Mouse (Mus musculus) midbrain, embryonic 12.5 days (tissue): ENCODE measurements around the gene Lmbr1l. TPM values are rescaled to one million over a fixed set of nuclear protein-coding genes. Genes with fewer than 3 reads are reported as not detected.
A peak's percentile ranks its signal among the peaks of the same experiment; 100 is the strongest.

Experiments
- ATAC-seq: fragments of 200-750 bp; cut with Nextera tagmentation; 2 replicates; pipeline ENCODE4 v1.8.0; 2017; ENCODE audit warnings: low read depth, moderate TSS enrichment, moderate library complexity; ENCODE audit not compliant: low FRiP score
- H3K27ac ChIP-seq: fragments of 300-500 bp; sonication (generic); replicated peaks from 2 replicates; pipeline ENCODE4 v1.5.1; 2016; ENCODE audit warnings: mild to moderate bottlenecking
- H3K27me3 ChIP-seq: fragments of 300-500 bp; sonication (generic); 2 replicates; pipeline ENCODE4 v1.6.1; 2016; ENCODE audit warnings: mild to moderate bottlenecking
- H3K36me3 ChIP-seq: fragments of 300-500 bp; sonication (generic); 2 replicates; pipeline ENCODE4 v1.6.1; 2016
- H3K4me1 ChIP-seq: fragments of 300-500 bp; sonication (generic); 2 replicates; pipeline ENCODE4 v1.6.1; 2016
- H3K4me2 ChIP-seq: fragments of 300-500 bp; sonication (generic); replicated peaks from 2 replicates; pipeline ENCODE4 v1.6.1; 2016; ENCODE audit warnings: mild to moderate bottlenecking, moderate library complexity
- H3K4me3 ChIP-seq: fragments of 300-500 bp; sonication (generic); 2 replicates; pipeline ENCODE4 v1.5.1; 2016; ENCODE audit warnings: mild to moderate bottlenecking
- H3K9ac ChIP-seq: fragments of 300-500 bp; sonication (generic); replicated peaks from 2 replicates; pipeline ENCODE4 v1.6.1; 2016; ENCODE audit warnings: mild to moderate bottlenecking, moderate library complexity
- H3K9me3 ChIP-seq: fragments of 300-500 bp; sonication (generic); 2 replicates; pipeline ENCODE4 v1.6.1; 2016; ENCODE audit warnings: mild to moderate bottlenecking
- WGBS: fragments of 180-500 bp; shearing (Covaris S2); methylation state at CpG from one replicate; pipeline ENCODE4 v1.1.7; 2016; 5-methylcytosine and 5-hydroxymethylcytosine counted together
- polyA plus RNA-seq: library from polyadenylated mRNA; unstranded; fragments of >200 nt; fragmentation: Nextera tagmentation; extraction: Ambion mirVana; gene quantifications from 2 replicates; pipeline ENCODE4 v1.2.1, GENCODE M21; 2016

The Lmbr1l gene
- polyA plus RNA-seq: 37.1 and 40.7 TPM in 2 replicates

- no peaks in the 10 kb centered on the region for H3K9me3 ChIP-seq
- H3K4me2 ChIP-seq: peak within 1 kb of the TSS; percentile 86
- H3K36me3 ChIP-seq: peaks cover 21% of the 10 kb centered on the region
- H3K4me1 ChIP-seq: peaks cover 30% of the 10 kb centered on the region
- H3K27me3 ChIP-seq: no peaks in the 10 kb centered on the region
- H3K9ac ChIP-seq: peak within 1 kb of the TSS; percentile 91
- H3K27ac ChIP-seq: peak within 1 kb of the TSS; percentile 96
- WGBS: under 1% methylated on average over 82 of the region's 82 CpGs
- peak; percentile 98 for ATAC-seq
- peak within 1 kb of the TSS; percentile 91 for H3K4me3 ChIP-seq
Measured at GRCm38 (mm10) chr15:98917538-98918498, at the start of gene Lmbr1l. Gene Lmbr1l (minus strand): TSS chr15:98918231.

- Histone ChIP-seq H3K4me2 (no peak overlapping the region), H3K4me3 (no peak overlapping the region), H3K9me3 (peaks cover 6% of the 10 kb centered on the region; the same call in 1 of the 2 replicates), H3K27me3 (no peaks in the 10 kb centered on the region), H3K27ac (no peak overlapping the region), H3K4me1 (peaks cover 17% of the 10 kb centered on the region), H3K36me3 (no peaks in the 10 kb centered on the region), H3K9ac (no peak overlapping the region)
- ATAC-seq: no peak
- 81% methylated on average over 3 of the region's 3 CpGs for WGBS
Measured at GRCm38 (mm10) chr15:98959531-98959930, 41.5 kb upstream of the Lmbr1l start.

GRCm38 (mm10) chr15:98958901-98959420 is 40.9 kb upstream of the Lmbr1l start:
- no peak overlapping the region for H3K27ac ChIP-seq
- ATAC-seq: no peak
- peaks cover 3% of the 10 kb centered on the region; the same call in 1 of the 2 replicates for H3K9me3 ChIP-seq
- H3K36me3 ChIP-seq: no peaks in the 10 kb centered on the region
- no peak overlapping the region for H3K4me2 ChIP-seq
- WGBS: 95% methylated on average over 4 of the region's 4 CpGs
- H3K27me3 ChIP-seq: no peaks in the 10 kb centered on the region
- peaks cover 21% of the 10 kb centered on the region for H3K4me1 ChIP-seq
- no peak overlapping the region for H3K9ac ChIP-seq
- no peak overlapping the region for H3K4me3 ChIP-seq

GRCm38 (mm10) chr15:98957475-98957874 is 39.4 kb upstream of the Lmbr1l start:
- no peak overlapping the region for H3K27ac ChIP-seq
- ATAC-seq: no peak
- WGBS: 94% methylated on average over 5 of the region's 5 CpGs
- H3K36me3 ChIP-seq: no peaks in the 10 kb centered on the region
- H3K4me3 ChIP-seq: no peak overlapping the region
- no peak overlapping the region for H3K9ac ChIP-seq
- H3K4me1 ChIP-seq: peaks cover 21% of the 10 kb centered on the region
- H3K9me3 ChIP-seq: no peaks in the 10 kb centered on the region
- H3K4me2 ChIP-seq: no peak overlapping the region
- no peaks in the 10 kb centered on the region for H3K27me3 ChIP-seq

- Histone ChIP-seq H3K36me3 (peaks cover 2% of the 10 kb centered on the region; the same call in 1 of the 2 replicates), H3K27me3 (no peaks in the 10 kb centered on the region), H3K4me1 (peaks cover 21% of the 10 kb centered on the region), H3K27ac (peak overlapping the region; percentile 98), H3K9ac (no peak overlapping the region), H3K9me3 (no peaks in the 10 kb centered on the region), H3K4me3 (no peak overlapping the region), H3K4me2 (peak overlapping the region; percentile 58)
- ATAC-seq: no peak
- 72% methylated on average over 4 of the region's 4 CpGs for WGBS
Measured at GRCm38 (mm10) chr15:98956000-98956399, 38.0 kb upstream of the Lmbr1l start.

GRCm38 (mm10) chr15:98955324-98955723 is 37.3 kb upstream of the Lmbr1l start:
- peak overlapping the region; percentile 58 for H3K4me2 ChIP-seq
- peak overlapping the region; percentile 67 for H3K9ac ChIP-seq
- WGBS: 58% methylated on average over 4 of the region's 4 CpGs
- no peaks in the 10 kb centered on the region for H3K9me3 ChIP-seq
- peak overlapping the region; percentile 98 for H3K27ac ChIP-seq
- peaks cover 4% of the 10 kb centered on the region; the same call in 1 of the 2 replicates for H3K36me3 ChIP-seq
- ATAC-seq: no peak
- H3K27me3 ChIP-seq: no peaks in the 10 kb centered on the region
- H3K4me3 ChIP-seq: peak overlapping the region; percentile 82
- peaks cover 21% of the 10 kb centered on the region for H3K4me1 ChIP-seq

- Histone ChIP-seq H3K9ac (peak overlapping the region; percentile 67), H3K9me3 (no peaks in the 10 kb centered on the region), H3K4me2 (peak overlapping the region; percentile 58), H3K36me3 (peaks cover 6% of the 10 kb centered on the region; the same call in 1 of the 2 replicates), H3K27me3 (no peaks in the 10 kb centered on the region), H3K4me1 (peaks cover 23% of the 10 kb centered on the region), H3K4me3 (peak overlapping the region; percentile 82), H3K27ac (peak overlapping the region; percentile 98)
- ATAC-seq: peak; percentile 3; the same call in 1 of the 2 replicates
- 5% methylated on average over 14 of the region's 14 CpGs for WGBS
Measured at GRCm38 (mm10) chr15:98954425-98955253, 36.6 kb upstream of the Lmbr1l start.

- peaks cover 13% of the 10 kb centered on the region for H3K36me3 ChIP-seq
- H3K4me2 ChIP-seq: peak within 1 kb of the TSS; percentile 62
- peaks cover 26% of the 10 kb centered on the region for H3K4me1 ChIP-seq
- no peaks in the 10 kb centered on the region for H3K9me3 ChIP-seq
- peak; percentile 98 for ATAC-seq
- peak within 1 kb of the TSS; percentile 98 for H3K27ac ChIP-seq
- WGBS: 2% methylated on average over 28 of the region's 28 CpGs
- H3K27me3 ChIP-seq: no peaks in the 10 kb centered on the region
- H3K4me3 ChIP-seq: peak within 1 kb of the TSS; percentile 82
- peak within 1 kb of the TSS; percentile 99 for H3K9ac ChIP-seq
Measured at GRCm38 (mm10) chr15:98953401-98954356, 35.6 kb upstream of the Lmbr1l start, which contains the start of the genes Gm49450 and Tuba1a. Gene Gm49450 (minus strand): TSS chr15:98953551. Gene Tuba1a (minus strand): TSS chr15:98953703.

GRCm38 (mm10) chr15:98952751-98953400 is 34.8 kb upstream of the Lmbr1l start:
- H3K4me3 ChIP-seq: peak overlapping the region; percentile 82
- peak overlapping the region; percentile 99 for H3K9ac ChIP-seq
- H3K4me2 ChIP-seq: peak overlapping the region; percentile 62
- peaks cover 28% of the 10 kb centered on the region for H3K4me1 ChIP-seq
- no peaks in the 10 kb centered on the region for H3K9me3 ChIP-seq
- H3K27me3 ChIP-seq: no peaks in the 10 kb centered on the region
- H3K36me3 ChIP-seq: peaks cover 13% of the 10 kb centered on the region
- WGBS: 1% methylated on average over 41 of the region's 41 CpGs
- peak; percentile 65 for ATAC-seq
- H3K27ac ChIP-seq: peak overlapping the region; percentile 98

- H3K27ac ChIP-seq: peak overlapping the region; percentile 98
- WGBS: 3% methylated on average over 5 of the region's 5 CpGs
- no peaks in the 10 kb centered on the region for H3K27me3 ChIP-seq
- H3K9me3 ChIP-seq: no peaks in the 10 kb centered on the region
- H3K4me2 ChIP-seq: peak overlapping the region; percentile 62
- H3K9ac ChIP-seq: peak overlapping the region; percentile 99
- H3K36me3 ChIP-seq: peaks cover 13% of the 10 kb centered on the region
- H3K4me1 ChIP-seq: peaks cover 29% of the 10 kb centered on the region
- no peak for ATAC-seq
- H3K4me3 ChIP-seq: peak overlapping the region; percentile 82
Measured at GRCm38 (mm10) chr15:98952063-98952455, 34.0 kb upstream of the Lmbr1l start.
